Comparison of ENCODE assay signal across 8 mouse cellular contexts in the genomic region with DNA sequence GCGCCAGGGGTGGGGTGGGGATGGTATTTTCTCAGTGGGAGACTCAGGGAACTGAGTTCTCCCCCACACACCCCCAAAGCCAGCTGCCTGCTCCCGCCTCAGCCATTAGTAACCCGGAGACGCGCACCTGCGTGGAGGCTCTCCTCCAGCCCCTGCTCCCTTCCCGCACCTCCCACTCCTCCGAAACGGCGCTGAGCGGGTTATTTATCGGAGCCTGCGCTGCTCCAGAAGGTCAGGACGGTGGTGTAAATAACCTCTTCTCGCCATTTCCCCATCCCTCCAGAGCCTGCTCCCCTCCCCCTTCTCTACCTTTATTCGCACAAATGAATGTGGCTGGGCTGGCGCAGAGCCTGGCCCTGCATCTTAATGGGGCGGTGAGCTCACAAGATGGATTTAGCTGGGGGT. TPM values are rescaled to one million over a fixed set of nuclear protein-coding genes. Genes with fewer than 3 reads are reported as not detected.
A peak's percentile ranks its signal among the peaks of the same experiment; 100 is the strongest.
DNase-seq lines count a peak whose midpoint lies in the region; ATAC-seq lines count a peak whose summit lies in the region.

No protein-coding gene starts in this region.

- WGBS in hindbrain, embryonic 14.5 days = 2% methylated on average over 18 of the region's 18 CpGs
- WGBS in midbrain, embryonic 12.5 days = 2% methylated on average over 18 of the region's 18 CpGs

- H3K27me3 ChIP-seq in hindbrain, embryonic 14.5 days (ENCODE audit: control insufficient read depth, insufficient read depth, low read length) = no peaks in the 10 kb centered on the region
- H3K27me3 ChIP-seq in midbrain, embryonic 12.5 days = no peaks in the 10 kb centered on the region

- peak overlapping the region; percentile 98 for H3K27ac ChIP-seq in hindbrain, embryonic 14.5 days
- peak overlapping the region; percentile 97 for H3K27ac ChIP-seq in midbrain, embryonic 12.5 days (replicated peaks)

- peak overlapping the region; percentile 46 for H3K4me2 ChIP-seq in hindbrain, embryonic 14.5 days (replicated peaks)
- H3K4me2 ChIP-seq in midbrain, embryonic 12.5 days (replicated peaks) = peak overlapping the region; percentile 56

- H3K36me3 ChIP-seq in hindbrain, embryonic 14.5 days (replicated peaks; ENCODE audit: control insufficient read depth, insufficient read depth) = peaks cover 8% of the 10 kb centered on the region; the same call in 1 of the 2 replicates
- peaks cover 8% of the 10 kb centered on the region; the same call in 1 of the 2 replicates for H3K36me3 ChIP-seq in midbrain, embryonic 12.5 days

- H3K9me3 ChIP-seq in hindbrain, embryonic 14.5 days (ENCODE audit: control insufficient read depth, low read length) = no peaks in the 10 kb centered on the region
- no peaks in the 10 kb centered on the region for H3K9me3 ChIP-seq in midbrain, embryonic 12.5 days

- peak; percentile 18 for DNase-seq in lung, postnatal 10 days
- DNase-seq in lung, adult 18-20 months = no peak
- peak; percentile 90 for DNase-seq in embryo, embryonic 11 days
- peak; percentile 85 for DNase-seq in hindbrain, embryonic 14.5 days (ENCODE audit: low spot score)
- no peak for DNase-seq in c-Kit-positive CD71-positive TER-119-positive erythroid progenitor cells, embryonic 14.5 days (ENCODE audit: low spot score)
- no peak for DNase-seq in ovary, postnatal 10 days (ENCODE audit: low spot score)
- no peak for DNase-seq in urinary bladder, postnatal 10 days (ENCODE audit: low spot score)

- ATAC-seq in hindbrain, embryonic 14.5 days (ENCODE audit: low FRiP score) = peak; percentile 69
- peak; percentile 77 for ATAC-seq in midbrain, embryonic 12.5 days (ENCODE audit: low FRiP score, low read depth)

- peak overlapping the region; percentile 58 for H3K9ac ChIP-seq in hindbrain, embryonic 14.5 days
- peak overlapping the region; percentile 48 for H3K9ac ChIP-seq in midbrain, embryonic 12.5 days (replicated peaks)

- peak overlapping the region; percentile 12; the same call in 1 of the 2 replicates for H3K4me3 ChIP-seq in hindbrain, embryonic 14.5 days (replicated peaks; ENCODE audit: low read length)
- H3K4me3 ChIP-seq in midbrain, embryonic 12.5 days = peak overlapping the region; percentile 35

- peaks cover 97% of the 10 kb centered on the region for H3K4me1 ChIP-seq in hindbrain, embryonic 14.5 days (replicated peaks; ENCODE audit: control insufficient read depth, insufficient read depth, low read length)
- H3K4me1 ChIP-seq in midbrain, embryonic 12.5 days = peaks cover 97% of the 10 kb centered on the region

RNA-seq across cellular contexts. Expression of gene Gpr84, which starts 10.3 kb away (rescaled TPM):
- 0.12 and 0.39 TPM in 2 replicates for polyA plus RNA-seq in hindbrain, embryonic 14.5 days (2014; fragmentation: Nextera tagmentation; extraction: Ambion mirVana)
- 0.10 and 0.20 TPM in 2 replicates for polyA plus RNA-seq in midbrain, embryonic 12.5 days (2016; fragmentation: Nextera tagmentation; extraction: Ambion mirVana)

RNA-seq across cellular contexts. Expression of gene Copz1, which starts 27.6 kb away (rescaled TPM):
- polyA plus RNA-seq in hindbrain, embryonic 14.5 days (2014; fragmentation: Nextera tagmentation; extraction: Ambion mirVana) = 214 and 220 TPM in 2 replicates
- 232 and 235 TPM in 2 replicates for polyA plus RNA-seq in midbrain, embryonic 12.5 days (2016; fragmentation: Nextera tagmentation; extraction: Ambion mirVana)

RNA-seq across cellular contexts. Expression of gene Zfp385a, which starts 39.8 kb away (rescaled TPM):
- polyA plus RNA-seq in hindbrain, embryonic 14.5 days (2014; fragmentation: Nextera tagmentation; extraction: Ambion mirVana) = 25.7 and 25.9 TPM in 2 replicates
- 19.6 and 20.8 TPM in 2 replicates for polyA plus RNA-seq in midbrain, embryonic 12.5 days (2016; fragmentation: Nextera tagmentation; extraction: Ambion mirVana)

RNA-seq across cellular contexts. Expression of gene Nfe2, which starts 41.9 kb away (rescaled TPM):
- 0.90 and 1.1 TPM in 2 replicates for polyA plus RNA-seq in hindbrain, embryonic 14.5 days (2014; fragmentation: Nextera tagmentation; extraction: Ambion mirVana)
- 3.4 and 3.8 TPM in 2 replicates for polyA plus RNA-seq in midbrain, embryonic 12.5 days (2016; fragmentation: Nextera tagmentation; extraction: Ambion mirVana)

RNA-seq across cellular contexts. Expression of gene Hnrnpa1, which starts 59.8 kb away (rescaled TPM):
- polyA plus RNA-seq in hindbrain, embryonic 14.5 days (2014; fragmentation: Nextera tagmentation; extraction: Ambion mirVana) = 526 and 623 TPM in 2 replicates
- polyA plus RNA-seq in midbrain, embryonic 12.5 days (2016; fragmentation: Nextera tagmentation; extraction: Ambion mirVana) = 1,196 and 1,287 TPM in 2 replicates

Comparison
In these comparisons a context has a peak if more than half of its experiments do, and no peak if none do; other contexts are left out.
1. DNase-seq: peak in lung, postnatal 10 days (single experiment), embryo, embryonic 11 days (single experiment) and hindbrain, embryonic 14.5 days (single experiment); none in lung, adult 18-20 months (0 of 2), c-Kit-positive CD71-positive TER-119-positive erythroid progenitor cells, embryonic 14.5 days (single experiment), ovary, postnatal 10 days (single experiment) and urinary bladder, postnatal 10 days (single experiment).